Mouse (Mus musculus) bone marrow, adult 2 months (tissue): ENCODE data around the gene Cacna1d. TPM values are rescaled to one million over a fixed set of nuclear protein-coding genes. Genes with fewer than 3 reads are reported as not detected.

ENCODE experiments used
- H3K27ac ChIP-seq: fragments of 200-500 bp; 2 replicates; pipeline ENCODE4 v1.5.1; 2012; ENCODE audit warnings: low read depth, mild to moderate bottlenecking, control low read depth, inconsistent platforms, low read length; ENCODE audit not compliant: control insufficient read depth, poor library complexity, insufficient read depth
- H3K4me1 ChIP-seq: fragments of 200-500 bp; 2 replicates; pipeline ENCODE4 v1.6.1; 2011; ENCODE audit warnings: low read length; ENCODE audit not compliant: control insufficient read depth, insufficient read depth
- H3K4me3 ChIP-seq: fragments of 200-500 bp; replicated peaks from 2 replicates; pipeline ENCODE3; 2011; ENCODE audit warnings: mild to moderate bottlenecking, low read depth, low read length, control low read depth; ENCODE audit not compliant: control insufficient read depth
- CTCF ChIP-seq: fragments of 200-500 bp; IDR thresholded peaks from 2 replicates; pipeline ENCODE4 v1.5.1; 2011; ENCODE audit warnings: low read length, control low read depth; ENCODE audit not compliant: control insufficient read depth, insufficient read depth
- POLR2A ChIP-seq: fragments of 200-500 bp; IDR thresholded peaks from 2 replicates; pipeline ENCODE4 v1.6.1; 2011; ENCODE audit warnings: low read depth, mild to moderate bottlenecking, control low read depth, low read length, borderline replicate concordance; ENCODE audit not compliant: control insufficient read depth
- WGBS: fragments of 180-500 bp; shearing (Covaris S2); methylation state at CpG from one replicate; pipeline ENCODE4 v1.1.7; 2018; 5-methylcytosine and 5-hydroxymethylcytosine counted together
- polyA plus RNA-seq: library from polyadenylated mRNA; stranded (reverse); fragments of >200 nt; gene quantifications from 2 replicates; pipeline ENCODE4 v1.2.4, GENCODE M21; 2011; ENCODE audit warnings: low replicate concordance; ENCODE audit not compliant: missing spikeins, insufficient read depth, insufficient read length

Gene Cacna1d
- polyA plus RNA-seq: 0.43 and 1.7 TPM in 2 replicates

DNA sequence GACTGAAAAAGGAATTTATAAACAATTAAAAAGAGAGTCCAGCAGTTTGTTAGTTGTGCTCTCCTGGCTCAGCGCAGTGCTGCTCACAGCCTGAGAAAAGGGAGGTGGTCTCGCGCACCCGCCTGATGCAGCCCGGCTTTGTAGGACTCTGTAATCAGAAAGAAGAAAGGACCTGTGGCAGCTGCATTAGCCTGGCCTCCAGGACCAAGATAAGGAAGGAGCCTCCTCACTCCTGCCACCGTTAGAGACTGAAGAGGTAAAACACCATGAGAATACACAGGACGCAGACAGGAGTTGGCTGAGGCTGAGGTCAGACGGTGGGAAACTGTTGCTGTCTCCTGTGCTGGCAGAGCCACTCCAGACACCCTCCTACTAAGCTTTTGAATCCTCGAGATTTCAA is at the start of gene Cacna1d:
Cacna1d (minus strand) TSS at position 114 of the 400 bp plus-strand sequence.
- WGBS: 83% methylated on average over 9 of the region's 9 CpGs
- no peak within 1 kb of the TSS for H3K27ac ChIP-seq
- no peaks in the 10 kb centered on the region; the same call in 1 of the 2 replicates for H3K4me1 ChIP-seq
- no peak within 1 kb of the TSS for H3K4me3 ChIP-seq
- TF ChIP-seq POLR2A: no peak
- no peak for TF ChIP-seq CTCF

DNA sequence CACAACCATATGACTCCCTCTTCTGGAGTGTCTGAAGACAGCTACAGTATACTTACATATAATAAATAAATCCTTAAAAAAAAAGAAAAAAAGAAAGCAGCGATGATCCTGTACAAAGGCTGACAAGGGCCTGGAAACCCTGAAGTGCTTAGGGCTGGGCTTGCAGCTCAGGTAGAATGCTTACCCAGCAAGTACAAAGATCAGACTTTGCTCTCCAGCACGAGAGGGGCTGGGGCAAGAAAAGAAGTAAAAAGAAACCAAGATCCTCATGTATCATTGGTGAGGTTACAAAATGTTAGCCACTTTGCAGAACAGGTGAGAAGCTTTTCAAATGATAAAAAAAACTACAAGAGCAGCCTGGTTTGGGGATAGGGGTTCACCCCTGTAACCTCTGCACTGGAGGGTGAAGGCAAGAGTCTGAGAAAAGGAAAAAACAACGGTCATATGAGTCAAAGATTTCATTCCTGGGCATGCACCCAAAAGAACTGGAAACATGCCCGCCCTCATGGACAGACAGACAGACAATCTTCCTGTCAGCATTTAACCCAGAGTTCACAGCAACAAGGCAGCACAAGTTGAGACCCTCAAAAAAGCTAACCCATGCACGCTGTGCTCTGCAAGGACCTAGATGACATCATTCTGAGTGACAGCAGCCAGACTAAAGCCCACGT is 42.7 kb upstream of the Cacna1d start:
- no peak for TF ChIP-seq POLR2A
- TF ChIP-seq CTCF: no peak
- Histone ChIP-seq H3K27ac (no peak overlapping the region), H3K4me3 (no peak overlapping the region), H3K4me1 (no peaks in the 10 kb centered on the region)
- 57% methylated on average over 6 of the region's 6 CpGs for whole genome bisulfite sequencing

DNA sequence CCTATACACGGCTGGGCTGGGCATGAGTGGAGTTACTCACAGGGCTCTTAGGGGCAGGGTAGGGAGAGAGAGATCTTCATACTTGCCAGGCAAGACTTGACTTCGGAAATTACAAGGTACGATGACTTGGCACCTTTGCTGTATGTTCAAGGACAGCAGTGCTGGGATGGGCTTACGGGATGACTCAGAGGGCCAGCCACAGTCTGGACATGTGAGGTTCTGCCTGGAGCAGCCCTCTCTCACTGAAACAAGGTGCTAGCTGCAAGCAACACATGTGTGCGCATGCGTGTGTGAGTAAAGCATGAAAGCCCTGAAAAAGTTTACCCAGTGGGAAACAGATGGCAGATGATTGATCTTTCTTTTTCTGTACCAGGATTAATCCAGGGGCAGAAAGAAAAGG is 40.6 kb upstream of the Cacna1d start:
- Histone ChIP-seq H3K4me1 (no peaks in the 10 kb centered on the region), H3K27ac (no peak overlapping the region), H3K4me3 (no peak overlapping the region)
- 80% methylated on average over 6 of the region's 6 CpGs for WGBS
- TF ChIP-seq POLR2A: no peak

DNA sequence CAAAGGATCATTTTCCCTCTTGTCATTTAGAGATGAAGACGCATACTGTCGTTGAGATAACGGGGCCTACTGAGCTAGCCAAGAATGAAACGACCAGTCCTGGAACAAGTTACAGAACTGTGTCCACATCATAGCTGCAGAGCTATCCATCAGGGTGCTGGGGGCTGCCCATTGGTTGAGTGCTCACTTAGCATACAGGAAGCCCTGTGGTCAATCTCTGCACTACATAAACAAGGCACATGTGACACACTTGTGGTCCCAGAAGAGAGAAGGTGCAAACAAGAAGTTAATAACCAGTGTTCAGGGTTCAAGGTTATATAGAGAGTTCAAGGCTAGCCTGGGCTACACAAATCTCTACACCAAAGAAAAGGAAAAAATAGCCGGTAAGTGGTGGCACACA is 40.2 kb upstream of the Cacna1d start:
- no peaks in the 10 kb centered on the region for H3K4me1 ChIP-seq
- H3K27ac ChIP-seq: no peak overlapping the region
- H3K4me3 ChIP-seq: no peak overlapping the region
- TF ChIP-seq POLR2A: no peak
- no peak for TF ChIP-seq CTCF
- WGBS: 76% methylated on average over 5 of the region's 5 CpGs

DNA sequence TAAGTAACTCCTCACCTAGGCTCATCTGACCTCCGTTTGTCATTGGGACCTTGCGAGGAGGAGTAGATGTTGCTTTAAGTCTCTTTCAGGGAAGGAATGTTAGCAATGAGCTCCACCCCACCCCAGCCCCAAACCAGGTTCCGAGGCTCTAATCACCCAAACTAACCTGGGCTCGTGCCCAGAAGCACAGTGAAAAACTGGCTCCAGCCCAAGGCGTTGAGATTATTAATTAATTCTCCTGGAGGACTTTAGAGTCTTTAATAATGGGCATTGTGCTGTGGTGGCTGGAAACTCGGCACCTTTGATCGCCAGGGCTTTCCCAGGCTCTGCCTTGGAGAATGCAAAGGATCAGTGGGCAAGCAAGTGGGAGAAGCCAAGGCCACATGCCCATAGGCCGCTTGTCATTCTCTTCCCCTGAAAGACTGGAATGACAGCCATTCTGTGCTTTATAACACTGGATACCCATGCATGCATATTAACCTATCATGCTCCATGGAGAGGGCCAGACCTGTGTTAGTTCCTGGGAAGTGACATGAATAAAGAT is 39.5 kb upstream of the Cacna1d start:
- H3K4me3 ChIP-seq: no peak overlapping the region
- no peak overlapping the region for H3K27ac ChIP-seq
- no peak for TF ChIP-seq POLR2A
- TF ChIP-seq CTCF: no peak
- no peaks in the 10 kb centered on the region; the same call in 1 of the 2 replicates for H3K4me1 ChIP-seq
- WGBS: 80% methylated on average over 8 of the region's 8 CpGs

DNA sequence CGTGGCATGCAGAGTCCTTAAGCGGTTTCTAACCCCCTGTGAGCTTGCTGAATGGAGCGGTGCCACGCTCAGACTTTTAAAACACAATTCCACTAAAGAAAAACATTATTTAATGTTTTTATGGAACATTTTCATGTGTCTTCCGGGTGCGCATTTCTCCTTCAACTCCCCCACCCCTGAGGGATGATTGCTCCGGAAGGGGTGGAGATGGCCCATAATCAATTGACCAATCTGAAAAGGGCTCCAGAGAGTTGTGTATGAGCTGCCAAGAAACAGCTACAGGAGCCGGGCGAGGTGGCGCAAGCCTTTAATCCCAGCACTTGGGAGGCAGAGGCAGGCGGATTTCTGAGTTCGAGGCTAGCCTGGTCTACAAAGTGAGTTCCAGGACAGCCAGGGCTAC is 38.2 kb upstream of the Cacna1d start:
- Histone ChIP-seq H3K27ac (no peak overlapping the region), H3K4me3 (no peak overlapping the region), H3K4me1 (no peaks in the 10 kb centered on the region; the same call in 1 of the 2 replicates)
- TF ChIP-seq CTCF: no peak
- no peak for TF ChIP-seq POLR2A
- WGBS: 91% methylated on average over 12 of the region's 12 CpGs

DNA sequence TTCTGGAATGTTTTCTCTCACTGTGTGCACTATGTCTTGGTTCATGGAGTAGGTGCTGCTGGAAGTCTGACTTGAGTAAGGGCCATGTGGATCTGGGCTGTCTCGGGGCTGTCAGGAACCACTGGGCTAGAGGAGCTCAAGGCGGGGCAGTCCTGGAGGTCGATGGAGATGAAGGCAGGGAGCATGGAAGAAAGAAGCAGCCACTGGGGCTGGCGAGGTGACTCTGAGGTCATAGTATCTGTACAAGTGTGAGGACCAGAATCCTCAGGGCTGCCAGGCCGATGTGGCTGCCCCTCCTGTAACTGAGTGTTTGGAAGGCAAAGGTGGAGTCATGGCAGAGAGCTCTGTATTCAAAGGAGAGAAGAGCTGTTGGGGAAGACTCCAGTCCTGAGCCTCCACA is 37.7 kb upstream of the Cacna1d start:
- WGBS: 79% methylated on average over 5 of the region's 5 CpGs
- Histone ChIP-seq H3K4me1 (no peaks in the 10 kb centered on the region; the same call in 1 of the 2 replicates), H3K27ac (no peak overlapping the region), H3K4me3 (no peak overlapping the region)
- no peak for TF ChIP-seq CTCF
- no peak for TF ChIP-seq POLR2A

DNA sequence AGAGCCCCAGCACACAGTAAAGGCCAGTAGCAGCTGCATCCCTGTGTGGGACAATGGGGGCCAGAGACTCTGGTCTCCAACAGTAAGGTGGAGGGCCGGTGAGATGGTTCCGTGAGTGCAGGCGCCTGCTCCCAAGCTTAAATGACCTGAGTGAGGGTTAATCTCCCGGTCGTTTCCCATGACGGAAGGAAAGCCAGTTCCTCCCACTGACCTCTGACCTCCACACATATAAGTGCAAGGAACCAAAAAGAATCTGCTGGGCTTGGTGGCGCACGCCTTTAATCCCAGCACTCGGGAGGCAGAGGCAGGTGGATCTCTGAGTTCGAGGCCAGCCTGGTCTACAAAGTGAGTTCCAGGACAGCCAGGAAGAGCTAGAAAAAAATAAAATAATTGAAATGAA is 37.1 kb upstream of the Cacna1d start:
- Histone ChIP-seq H3K4me3 (no peak overlapping the region), H3K4me1 (no peaks in the 10 kb centered on the region; the same call in 1 of the 2 replicates), H3K27ac (no peak overlapping the region)
- TF ChIP-seq POLR2A (no peak), CTCF (no peak)
- 94% methylated on average over 10 of the region's 10 CpGs for WGBS
